Mouse (Mus musculus): ENCODE results near the gene Cttnbp2nl.

GRCm38 (mm10) chr3:104961066-104962059, 91.6 kb downstream of the Cttnbp2nl start, which contains the start of gene Wnt2b:
- TF ChIP-seq FLI1 (IDR thresholded peaks at IDR 0.05; ENCODE audit: low read length): no peak
- no peak for TF ChIP-seq GATA1 (IDR thresholded peaks at IDR 0.05; ENCODE audit: borderline replicate concordance, low read length)
